Mouse (Mus musculus) left cerebral cortex, postnatal 10 days (tissue): Measurements from ENCODE around the gene Eml2. TPM values are rescaled to one million over a fixed set of nuclear protein-coding genes. Genes with fewer than 3 reads are reported as not detected.
A peak's percentile ranks its signal among the peaks of the same experiment; 100 is the strongest.

Source experiments
- DNase-seq, 2 experiments: peaks; one replicate each; pipeline ENCODE4 v3.0.0; 2021 to 2022; ENCODE audit warnings: low spot score in 2 of 2, mixed read lengths in 1 of 2; ENCODE audit errors: extremely low spot score in 1 of 2
- intact Hi-C: fragments of 180-260 bp; cut with DNase I; formaldehyde crosslinking; loops from one replicate; pipeline ENCODE4 v1.15.1; 2025
- total RNA-seq, 2 experiments: library from RNA; stranded (reverse); gene quantifications; 2 replicates each; pipeline ENCODE4 v1.2.3; 2021

Eml2 gene
- total RNA-seq, 2 experiments from 2014 or later, result 202 to 211 TPM

DNA sequence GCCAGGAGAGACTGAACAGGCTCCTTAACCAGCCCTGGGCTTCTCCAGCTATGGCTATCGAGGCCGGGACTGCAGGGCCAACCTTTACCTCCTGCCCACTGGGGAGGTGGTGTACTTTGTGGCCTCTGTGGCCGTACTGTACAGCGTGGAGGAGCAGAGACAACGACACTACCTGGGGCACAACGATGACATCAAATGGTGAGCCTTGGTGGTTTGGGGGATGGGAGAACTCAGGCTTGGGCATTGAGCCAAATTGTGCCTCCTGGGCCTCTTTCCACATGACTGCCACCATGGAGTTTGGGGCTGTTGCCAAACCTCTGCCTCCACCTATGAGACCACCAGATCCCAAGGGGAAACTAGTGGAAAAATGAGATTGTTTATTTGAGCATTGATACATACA is 8.5 kb downstream of the Eml2 start:
- DNase-seq, result no peak
- intact Hi-C loops, result no loop called here

DNA sequence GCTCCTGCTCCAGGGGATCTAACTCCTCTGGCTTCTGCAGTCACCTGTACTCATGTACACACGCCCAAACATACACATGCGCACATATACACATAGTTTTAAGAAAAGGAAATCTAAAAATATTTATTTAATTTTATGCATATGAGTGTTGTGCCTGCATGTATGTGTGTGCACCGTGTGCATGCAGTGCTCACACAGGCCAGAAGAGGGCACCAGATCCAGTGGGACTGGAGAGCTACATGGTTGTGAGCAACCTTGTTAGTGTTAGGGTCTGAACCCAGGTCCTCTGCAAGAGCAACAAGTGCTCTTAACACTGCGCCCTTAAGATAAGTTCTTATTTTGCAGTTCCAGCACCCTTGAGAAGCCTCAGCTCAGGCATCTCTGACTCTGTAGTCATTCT is 18.5 kb downstream of the Eml2 start:
- DNase-seq, result no peak
- intact Hi-C loops, result no loop called here

DNA sequence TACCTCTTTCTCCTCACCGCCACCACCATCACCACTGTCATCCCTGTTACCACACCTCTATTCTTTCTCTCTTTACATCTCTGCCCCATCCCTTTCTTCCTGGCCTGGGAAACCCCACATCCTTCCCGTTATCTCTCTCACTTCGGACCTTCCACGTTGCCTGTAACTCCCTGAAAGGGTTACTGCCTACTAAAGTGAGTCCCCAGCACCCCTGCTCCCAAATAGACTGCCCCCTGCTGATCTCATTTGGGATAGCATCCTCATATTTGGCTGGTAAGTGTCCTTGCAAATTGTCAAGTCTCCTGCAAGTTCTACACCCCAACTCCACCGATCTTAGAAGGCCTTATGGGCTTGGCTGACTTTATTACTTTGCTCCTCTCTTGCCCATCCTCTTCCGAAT is 20.5 kb downstream of the Eml2 start:
- no peak for DNase-seq
- intact Hi-C loops, result no loop called here

DNA sequence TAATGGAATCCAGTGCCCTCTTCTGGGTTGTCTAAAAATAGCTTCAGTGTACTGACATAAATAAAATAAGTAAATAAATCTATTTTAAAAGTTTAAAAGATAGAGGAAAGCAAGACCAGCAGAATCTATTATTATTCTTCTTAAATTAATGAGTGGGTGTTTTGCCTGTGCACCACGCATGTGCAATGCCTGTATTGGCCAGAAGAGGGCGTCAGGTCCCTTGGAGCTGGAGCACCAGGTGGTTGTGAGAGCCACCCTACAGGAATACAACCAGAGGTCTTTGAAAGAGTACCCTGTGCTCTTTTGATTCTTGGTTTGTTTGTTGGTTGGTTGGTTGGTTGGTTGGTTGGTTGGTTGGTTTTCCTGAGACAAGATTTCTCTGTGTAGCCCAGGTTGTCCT is 21.8 kb downstream of the Eml2 start:
- intact Hi-C loops, result no loop called here
- DNase-seq, result no peak

DNA sequence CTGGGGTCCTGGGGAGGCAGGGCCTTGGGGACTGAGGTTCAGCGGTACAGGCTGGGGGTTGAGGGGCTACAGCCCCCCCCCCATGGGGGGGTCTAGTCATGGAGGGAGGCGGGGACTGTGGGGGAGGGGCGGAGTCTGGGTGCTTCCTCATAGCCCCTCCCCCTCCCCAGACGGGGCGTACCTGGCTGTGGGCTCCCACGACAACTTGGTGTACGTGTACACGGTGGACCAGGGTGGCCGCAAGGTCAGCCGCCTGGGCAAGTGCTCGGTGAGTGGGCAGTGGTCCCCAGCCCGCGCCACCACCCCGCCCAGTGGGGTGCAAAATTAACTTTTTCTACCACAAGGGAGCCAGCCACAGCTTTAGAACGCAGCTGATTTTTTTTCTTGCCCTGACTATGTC is 25.4 kb downstream of the Eml2 start:
- DNase-seq, result no peak
- intact Hi-C loops, result no loop called here

DNA sequence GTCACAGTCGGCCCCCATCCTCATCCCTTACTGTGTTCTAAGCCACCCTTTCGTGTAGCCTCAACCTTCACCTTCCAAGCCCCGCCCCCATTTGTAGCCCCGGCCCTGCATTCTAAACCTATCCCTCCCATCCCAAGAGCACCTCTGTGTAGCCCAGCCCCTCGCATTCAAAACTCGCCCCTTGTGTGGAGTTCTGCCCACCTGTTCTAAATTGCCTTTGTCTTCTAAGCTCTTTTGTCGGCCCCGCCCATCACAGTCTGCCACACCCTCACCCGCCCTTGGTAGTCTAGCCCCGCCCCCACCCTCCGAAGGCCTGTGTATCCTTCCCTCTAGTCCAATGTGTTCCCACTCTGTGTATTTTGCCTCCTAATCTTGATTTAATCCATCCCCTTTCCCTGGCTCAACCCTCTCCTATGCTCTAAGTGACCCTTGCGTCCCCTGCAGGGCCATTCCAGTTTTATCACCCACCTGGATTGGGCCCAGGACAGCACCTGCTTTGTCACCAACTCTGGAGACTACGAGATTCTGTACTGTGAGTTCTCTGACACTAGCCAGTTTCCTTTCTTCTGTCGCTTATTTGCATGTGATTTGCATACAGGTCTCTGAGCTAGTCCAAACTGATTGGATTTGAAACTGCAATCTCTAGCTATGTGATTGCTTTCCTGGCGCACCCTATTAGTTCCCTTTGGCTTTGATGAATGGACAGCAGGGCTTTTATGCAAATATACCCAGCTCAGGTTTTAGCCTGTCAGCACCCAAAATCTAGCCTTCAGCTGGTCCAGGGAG is 26.0 kb downstream of the Eml2 start:
- intact Hi-C loops, result no loop called here
- DNase-seq, result no peak

DNA sequence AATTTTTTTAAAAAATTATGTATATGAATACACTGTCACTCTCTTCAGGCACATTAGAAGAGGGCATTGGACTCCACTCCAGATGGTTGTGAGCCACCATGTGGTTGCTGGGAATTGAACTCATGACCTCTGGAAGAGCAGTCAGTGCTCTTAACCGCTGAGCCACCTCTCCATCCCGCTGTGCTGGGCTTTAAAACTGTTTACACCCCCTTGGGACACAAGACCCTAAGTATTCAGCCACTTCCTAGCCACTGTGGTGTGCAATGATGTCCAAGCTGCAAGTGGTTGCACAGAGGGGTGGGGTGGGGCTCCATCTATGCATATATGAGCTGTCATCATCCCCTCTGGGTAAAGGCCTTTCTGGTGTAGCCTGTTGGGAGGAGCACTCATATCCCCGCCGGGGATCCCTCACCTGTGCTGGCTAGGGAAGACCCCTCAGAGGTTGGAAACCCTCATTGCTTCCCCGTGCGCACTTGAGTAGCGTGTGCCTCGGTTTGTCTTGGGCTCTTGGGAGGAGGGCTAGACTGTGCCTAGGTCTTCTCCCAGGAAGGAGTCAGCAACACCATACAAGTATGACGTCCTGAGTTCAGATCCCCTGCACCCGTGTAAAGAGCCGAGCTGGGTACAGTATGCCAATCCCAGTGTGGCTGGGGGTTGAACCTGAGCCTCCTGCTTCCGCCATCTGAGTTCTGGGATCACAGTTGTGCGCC is 32.1 kb downstream of the Eml2 start:
- intact Hi-C loops, result no loop called here
- no peak for DNase-seq

DNA sequence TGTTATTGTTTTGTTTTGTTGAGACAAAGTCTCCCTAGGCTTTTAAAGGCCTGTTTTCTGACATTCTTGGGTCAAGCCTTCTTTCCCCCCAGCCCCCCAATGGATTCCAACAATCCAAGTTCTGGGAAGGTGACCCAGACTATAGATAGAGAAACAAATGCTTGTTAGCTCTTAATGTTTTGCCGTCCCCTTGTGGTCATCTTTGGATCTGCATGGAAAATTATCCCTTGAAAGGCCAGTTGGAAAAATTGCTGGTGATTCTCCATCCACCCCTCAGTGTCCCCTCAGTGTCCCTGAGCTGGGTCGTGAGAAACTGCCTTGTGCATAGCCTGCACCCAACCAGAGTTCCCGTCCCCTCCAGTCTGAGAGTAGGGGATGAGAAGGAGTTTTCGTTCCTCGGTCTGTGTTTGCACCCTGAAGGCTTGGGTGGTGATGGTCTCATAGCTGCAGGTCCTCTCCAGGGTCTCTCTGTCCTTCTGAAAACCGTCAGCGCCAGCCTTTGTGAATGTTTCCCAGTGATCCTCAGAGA is 32.8 kb downstream of the Eml2 start:
- peak; percentile 44 to 54 for DNase-seq
- intact Hi-C loops, result no loop called here

DNA sequence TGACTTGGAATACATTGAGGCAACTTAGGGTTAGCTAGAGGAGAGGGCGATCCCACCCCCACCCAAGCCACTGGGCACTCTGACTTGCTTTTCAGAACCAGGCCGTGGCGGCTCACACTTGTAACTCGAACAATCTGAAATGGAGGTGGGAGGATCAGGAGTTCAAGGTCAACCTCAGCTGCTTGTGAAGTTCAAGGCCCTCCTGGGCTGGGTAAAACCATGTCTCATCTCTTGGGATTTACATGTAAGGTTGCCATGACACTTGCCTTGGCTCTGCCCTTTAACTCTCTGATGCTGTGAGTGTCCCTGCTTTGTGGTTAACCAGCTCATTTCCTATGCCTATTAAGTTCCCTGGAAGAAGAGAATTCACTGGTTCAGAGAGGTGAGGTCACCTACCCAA is 33.3 kb downstream of the Eml2 start:
- intact Hi-C loops, result no loop called here
- no peak for DNase-seq

DNA sequence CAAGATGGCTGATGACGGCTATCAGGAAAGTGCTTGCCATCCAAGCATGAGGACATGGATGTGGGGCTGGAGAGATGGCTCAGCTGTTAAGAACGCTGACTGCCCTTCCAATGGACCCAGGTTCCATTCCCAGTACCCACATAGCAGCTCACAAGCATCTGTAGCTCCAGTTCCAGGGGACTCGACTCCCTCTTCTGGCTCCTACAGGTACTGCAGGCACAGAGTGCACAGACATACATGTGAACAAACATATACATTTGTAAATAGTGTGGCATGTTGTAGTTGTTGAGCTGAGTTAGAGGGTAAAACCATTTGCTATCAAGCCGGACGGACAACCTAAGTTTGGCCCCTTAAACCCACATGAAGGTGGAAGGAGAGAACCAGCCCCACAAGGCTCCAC is 33.8 kb downstream of the Eml2 start:
- DNase-seq, result no peak
- intact Hi-C loops, result loop anchor here (10.0 kb wide), 1 partner anchor 145 kb away; no protein-coding TSS in a partner anchor

DNA sequence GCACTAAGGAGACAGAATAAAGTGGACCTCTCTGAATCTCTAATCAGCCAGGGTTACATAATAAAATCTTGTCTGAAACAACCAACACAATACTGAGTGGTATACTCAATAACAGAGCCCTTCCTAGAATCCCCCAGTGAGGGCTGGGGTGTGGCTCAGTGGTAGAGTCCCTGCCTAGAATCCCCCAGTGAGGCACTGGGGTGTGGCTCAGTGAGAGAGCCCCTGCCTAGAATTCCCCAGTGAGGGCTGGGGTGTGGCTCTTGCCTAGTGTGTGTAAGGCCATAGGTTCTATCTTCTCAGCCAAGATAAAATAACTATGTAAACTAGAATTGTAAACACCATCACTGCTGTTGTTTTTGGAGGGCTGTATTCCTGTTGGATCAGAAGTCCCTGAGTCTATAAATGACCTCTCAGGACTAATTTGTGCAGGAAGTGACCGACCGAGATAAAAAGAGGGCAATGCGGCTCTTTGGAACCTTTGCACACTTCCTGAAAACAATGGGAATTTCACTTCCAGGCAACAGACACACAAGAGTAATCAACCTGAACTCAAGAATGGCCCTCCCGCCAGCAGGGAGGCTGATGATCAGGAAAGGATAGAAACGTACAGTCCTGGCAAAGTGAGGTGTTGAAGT is 34.9 kb downstream of the Eml2 start:
- no peak for DNase-seq
- intact Hi-C loops, result loop anchor here (10.0 kb wide), 1 partner anchor 146 kb away; no protein-coding TSS in a partner anchor

DNA sequence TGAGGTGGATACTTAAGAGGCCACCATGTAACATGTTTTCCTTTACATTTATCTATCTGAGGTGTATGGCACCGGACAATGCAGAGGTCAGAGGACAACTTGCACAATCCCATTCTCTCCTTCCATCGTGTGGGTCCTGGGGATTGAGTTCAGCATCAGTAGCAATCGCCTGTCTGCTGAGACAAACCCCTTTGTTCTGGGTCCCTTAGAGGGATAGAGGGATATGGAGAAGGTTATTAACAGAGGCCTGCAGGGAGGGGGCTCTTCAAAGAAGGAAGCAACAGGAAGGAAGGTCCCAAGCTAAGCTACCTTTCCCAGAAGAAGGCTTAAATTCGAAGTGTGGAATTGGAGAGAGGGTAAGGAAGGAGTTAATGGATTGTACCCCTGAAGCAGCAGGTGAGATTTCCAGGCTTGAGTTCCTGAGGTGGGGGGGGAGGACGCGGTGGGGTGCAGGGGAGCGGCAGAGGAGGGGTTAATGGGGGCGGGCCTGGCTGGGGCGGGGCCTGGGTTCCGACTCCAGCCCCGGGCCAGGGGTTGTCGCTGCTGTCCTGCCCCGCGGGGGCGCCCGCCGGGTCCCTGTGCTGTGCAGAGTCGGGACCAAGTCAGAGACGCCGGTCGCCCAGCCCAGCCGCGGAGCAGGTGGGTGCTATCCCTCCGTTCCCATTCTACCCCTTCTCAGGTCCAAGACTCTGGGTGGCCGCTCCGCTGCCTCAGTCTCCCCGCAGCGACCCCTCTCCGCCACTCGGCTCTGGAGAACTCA is 36.0 kb downstream of the Eml2 start, which contains the start of gene Gpr4:
TSS of gene Gpr4 (plus strand) at position 543 of the 760 bp plus-strand sequence.
- intact Hi-C loops, result loop anchor here (10.0 kb wide), 1 partner anchor 147 kb away; no protein-coding TSS in a partner anchor
- peak in 1 of 2 experiments; percentile 82 for DNase-seq

DNA sequence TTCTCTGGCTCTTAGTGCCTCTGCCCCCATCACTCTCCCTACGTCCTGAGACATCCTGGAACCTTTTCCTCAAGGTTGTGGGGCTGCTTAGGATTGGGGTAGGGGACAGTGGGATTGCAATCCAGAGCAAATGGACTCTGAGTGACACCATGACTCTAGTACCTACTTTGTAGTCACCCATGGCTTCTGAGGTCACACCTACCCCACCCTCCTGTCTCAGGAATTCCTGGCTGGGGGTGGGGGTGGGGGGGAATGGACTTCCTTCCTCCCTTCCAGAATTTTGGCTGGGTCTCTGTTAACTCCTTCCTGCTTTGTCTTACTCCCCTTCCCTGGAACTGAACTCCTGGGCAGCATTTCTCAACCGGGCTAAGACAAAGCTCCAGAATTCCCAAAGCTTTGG is 37.2 kb downstream of the Eml2 start:
- DNase-seq, result no peak
- intact Hi-C loops, result loop anchor here (10.0 kb wide), 1 partner anchor 149 kb away; no protein-coding TSS in a partner anchor

DNA sequence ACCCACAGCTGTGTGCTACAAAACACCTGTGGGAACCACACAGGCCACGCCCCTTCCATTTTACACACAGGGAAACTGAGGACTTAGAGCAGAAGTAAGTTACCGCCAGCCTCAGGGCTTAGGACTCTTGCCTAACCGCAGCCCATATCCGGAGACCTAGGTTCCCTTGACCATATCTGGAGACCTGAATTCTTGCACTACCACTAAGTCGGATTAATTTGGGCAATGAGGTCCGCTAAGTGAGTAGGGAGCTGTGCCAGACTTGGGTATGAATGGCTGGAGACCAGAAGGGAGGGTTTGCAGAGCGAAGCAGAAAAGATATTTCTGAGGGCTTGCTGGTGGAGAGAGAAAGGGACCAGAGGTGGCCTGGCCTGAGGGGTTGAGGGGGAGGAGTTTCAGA is 38.1 kb downstream of the Eml2 start:
- DNase-seq, result no peak

DNA sequence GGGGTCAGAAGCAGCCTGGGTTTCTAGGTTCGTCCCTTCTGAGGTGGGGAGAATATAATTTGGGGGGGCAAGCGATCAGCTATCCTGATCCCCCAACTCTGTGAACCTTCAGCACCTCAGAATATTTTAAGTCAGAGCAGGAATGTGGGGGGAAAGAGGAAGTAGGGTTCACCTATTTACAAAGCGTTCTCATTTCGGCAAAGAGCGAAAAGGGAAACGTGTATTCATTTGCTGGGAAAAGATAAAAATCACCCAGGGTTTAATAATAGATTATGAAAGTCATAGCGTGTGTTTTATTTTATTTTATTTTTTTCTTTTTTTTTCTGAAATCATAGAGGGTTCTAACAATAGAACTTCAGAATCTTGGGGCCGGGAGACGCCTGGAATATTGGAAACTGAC is 38.7 kb downstream of the Eml2 start:
- intact Hi-C loops, result loop anchor here (10.0 kb wide), 1 partner anchor 150 kb away; no protein-coding TSS in a partner anchor
- no peak for DNase-seq

More for the DNA sequence above, 38.1 kb downstream of the Eml2 start:
- intact Hi-C loops, result loop anchor here (10.0 kb wide), 1 partner anchor 150 kb away; no protein-coding TSS in a partner anchor

DNA sequence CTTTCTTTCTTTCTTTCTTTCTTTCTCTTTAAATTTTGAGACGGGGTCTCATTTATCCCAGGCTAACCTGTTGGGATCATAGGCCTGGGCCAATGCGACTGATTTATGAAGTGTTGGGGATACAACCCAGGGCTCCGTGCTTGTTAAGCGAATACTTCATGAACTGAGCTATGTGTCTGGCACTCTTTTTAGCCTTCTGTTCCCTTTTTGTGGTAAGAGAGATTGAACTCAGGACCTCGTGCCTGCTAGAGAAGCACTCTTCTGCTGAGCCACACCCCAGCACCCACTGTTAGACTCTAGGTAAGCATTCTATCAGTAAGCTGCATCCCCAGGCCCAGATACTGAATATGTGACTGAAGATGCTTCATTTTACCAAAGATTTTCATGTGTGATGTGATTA is 41.3 kb downstream of the Eml2 start:
- DNase-seq, result no peak
- intact Hi-C loops, result loop anchor here (10.0 kb wide), 1 partner anchor 153 kb away; no protein-coding TSS in a partner anchor

DNA sequence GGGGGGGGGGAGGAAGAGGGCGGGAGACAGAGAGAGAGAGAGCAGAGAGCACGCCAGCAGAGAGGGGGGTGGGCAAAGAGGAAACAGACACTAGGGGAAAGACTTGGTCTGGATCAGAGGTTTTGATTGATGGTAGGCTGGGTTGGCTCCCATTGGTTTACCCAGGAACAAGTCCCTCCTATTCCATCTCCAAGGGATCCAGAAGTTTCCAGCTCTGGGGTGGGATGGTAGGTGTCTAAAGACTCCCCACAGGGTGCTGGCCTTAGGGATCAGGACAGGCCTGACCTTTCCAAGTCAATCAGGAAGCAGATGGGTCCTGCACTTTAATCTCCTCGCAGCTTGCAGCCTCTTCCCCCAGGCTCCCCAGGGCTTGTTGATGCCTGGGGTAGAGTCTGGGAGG is 41.7 kb downstream of the Eml2 start:
- peak in 1 of 2 experiments; percentile 74 for DNase-seq
- intact Hi-C loops, result loop anchor here (10.0 kb wide), 1 partner anchor 153 kb away; no protein-coding TSS in a partner anchor

DNA sequence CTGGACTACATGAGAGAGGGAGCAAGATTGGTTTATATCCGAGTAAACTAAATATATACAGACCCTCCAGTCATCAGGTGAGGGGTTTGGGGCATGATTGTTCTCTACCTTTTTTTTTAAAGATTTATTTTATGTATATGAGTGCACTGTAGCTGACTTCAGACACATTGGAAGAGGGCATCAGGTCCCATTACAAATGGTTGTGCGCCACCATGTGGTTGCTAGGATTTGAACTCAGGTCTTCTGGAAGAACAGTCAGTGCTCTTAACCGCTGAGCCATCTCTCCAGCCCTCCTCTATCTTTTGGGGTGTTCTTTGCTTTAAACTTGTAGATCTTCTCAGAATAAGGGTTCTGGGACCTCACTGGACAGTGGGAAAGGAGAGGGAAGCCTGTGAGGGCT is 43.8 kb downstream of the Eml2 start:
- intact Hi-C loops, result no loop called here
- DNase-seq, result no peak
